Mouse (Mus musculus): ENCODE data around the gene Tle3.

Tle3 gene

DNA sequence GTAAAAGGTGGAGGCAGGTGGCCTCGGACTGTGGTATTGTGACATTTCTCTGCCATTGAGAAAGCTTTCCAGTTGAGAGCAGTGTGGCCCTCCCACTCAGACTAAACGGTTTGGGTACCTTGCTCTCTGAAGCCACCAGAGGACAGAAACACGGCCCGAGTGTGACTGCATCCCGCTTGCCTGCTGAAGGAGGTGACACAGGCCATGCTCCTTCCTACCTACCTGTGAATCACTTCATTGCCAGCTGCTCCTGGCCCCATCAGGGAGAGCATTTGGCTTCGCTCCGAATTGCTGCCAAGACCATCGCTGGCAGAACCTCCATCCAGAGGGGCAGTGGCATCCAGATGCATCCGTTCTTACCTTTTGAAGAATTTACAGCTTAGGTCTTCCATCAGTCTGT is 26.0 kb downstream of the Tle3 start:
- DNase-seq = no peak

DNA sequence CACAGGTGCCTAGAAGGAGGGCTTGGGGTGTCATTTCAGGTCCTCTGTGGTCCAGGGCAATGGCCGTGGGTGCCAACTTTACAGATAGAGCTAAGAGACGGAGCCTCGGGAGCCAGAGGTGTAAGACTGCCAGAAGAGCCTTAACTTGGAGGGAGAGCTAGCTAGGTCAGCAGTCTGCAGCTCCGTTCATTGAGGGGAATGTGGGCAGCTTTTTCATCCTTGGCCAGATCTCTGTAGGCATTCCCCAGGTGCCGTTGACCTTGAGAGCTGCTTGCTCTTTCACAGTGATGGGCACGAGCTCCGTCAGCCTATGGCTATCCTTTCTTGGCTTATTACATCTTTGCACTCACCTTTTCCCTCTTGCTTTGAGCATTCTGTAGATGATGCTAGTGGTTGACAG is 28.0 kb downstream of the Tle3 start:
- no peak for DNase-seq

DNA sequence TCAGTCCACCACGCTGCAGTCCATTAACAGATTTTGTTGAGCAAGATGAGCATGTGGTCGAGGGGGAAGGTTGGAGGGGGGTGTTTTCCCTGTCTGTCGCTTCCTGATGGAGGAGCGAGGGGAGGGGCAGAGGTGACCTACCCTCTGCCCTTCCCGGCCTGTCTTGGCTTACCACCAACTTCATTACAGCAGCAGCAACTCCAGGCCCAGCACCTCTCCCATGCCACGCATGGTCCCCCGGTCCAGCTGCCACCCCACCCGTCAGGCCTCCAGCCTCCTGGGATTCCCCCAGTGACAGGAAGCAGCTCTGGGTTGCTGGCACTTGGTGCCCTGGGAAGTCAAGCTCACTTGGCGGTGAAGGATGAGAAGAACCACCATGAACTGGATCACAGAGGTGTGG is 29.5 kb downstream of the Tle3 start:
- peak in 1 of 2 experiments; percentile 33 for DNase-seq

DNA sequence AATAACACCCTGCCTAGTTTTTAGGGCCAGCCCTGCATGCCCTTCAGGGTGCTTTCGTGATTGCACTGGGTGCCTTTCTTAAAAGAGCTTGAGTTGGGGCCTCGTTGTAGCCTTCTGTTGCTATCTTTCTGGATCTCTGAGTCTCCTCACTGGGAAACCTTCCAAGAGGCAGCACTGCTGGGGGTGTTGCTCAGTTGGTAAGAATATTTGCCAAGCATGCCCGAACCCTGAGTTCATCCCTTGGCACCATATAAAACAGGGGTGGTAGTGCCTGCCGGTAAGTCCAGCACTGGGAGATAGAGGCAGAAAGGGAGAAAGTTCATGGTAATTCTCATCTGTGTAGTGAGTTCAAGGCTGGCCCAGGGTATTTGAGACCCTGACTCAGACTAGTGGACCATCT is 30.1 kb downstream of the Tle3 start:
- peak in 1 of 2 experiments; percentile 41 for DNase-seq

DNA sequence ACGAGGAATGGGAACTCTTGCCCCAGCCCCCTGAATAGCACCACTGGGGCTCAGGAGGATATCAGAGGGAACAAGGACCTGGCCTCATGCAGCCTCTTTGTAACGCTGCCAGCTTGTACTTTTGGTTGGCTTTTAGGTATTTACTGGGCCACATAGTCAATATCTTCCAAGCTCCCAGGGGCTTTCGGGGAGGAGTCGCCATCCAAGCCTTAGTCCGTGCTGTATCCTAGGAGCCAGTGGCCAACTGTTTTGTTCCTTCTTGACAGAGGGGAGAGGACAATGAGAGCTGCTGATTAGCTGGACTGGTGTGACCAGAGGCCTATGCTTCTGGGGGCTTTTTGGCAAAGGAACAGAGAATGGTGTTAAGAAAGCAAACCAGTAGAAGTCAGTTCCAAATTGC is 30.6 kb downstream of the Tle3 start:
- DNase-seq = no peak

GRCm38 (mm10) chr9:61403866-61404614 is 31.9 kb downstream of the Tle3 start:
- DNase-seq = peak; percentile 45 to 49

DNA sequence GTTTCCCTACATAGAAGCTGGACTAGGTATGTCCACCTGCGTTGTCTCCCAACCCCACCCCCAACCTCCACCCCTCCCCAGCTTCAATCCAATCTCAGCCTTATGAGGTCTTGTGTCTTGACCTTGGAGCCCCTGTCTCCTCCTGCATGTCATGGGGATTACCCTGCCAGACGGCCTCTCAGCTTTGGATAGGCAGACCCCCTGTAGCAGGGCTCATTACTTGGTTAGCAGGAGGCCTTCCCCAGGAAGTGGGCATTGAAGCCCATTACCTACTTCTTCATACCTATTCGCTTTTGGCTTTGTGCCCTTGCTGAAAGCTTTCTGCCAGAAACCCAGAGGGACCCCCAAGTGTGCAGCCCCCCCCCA is 32.4 kb downstream of the Tle3 start:
- DNase-seq = no peak

DNA sequence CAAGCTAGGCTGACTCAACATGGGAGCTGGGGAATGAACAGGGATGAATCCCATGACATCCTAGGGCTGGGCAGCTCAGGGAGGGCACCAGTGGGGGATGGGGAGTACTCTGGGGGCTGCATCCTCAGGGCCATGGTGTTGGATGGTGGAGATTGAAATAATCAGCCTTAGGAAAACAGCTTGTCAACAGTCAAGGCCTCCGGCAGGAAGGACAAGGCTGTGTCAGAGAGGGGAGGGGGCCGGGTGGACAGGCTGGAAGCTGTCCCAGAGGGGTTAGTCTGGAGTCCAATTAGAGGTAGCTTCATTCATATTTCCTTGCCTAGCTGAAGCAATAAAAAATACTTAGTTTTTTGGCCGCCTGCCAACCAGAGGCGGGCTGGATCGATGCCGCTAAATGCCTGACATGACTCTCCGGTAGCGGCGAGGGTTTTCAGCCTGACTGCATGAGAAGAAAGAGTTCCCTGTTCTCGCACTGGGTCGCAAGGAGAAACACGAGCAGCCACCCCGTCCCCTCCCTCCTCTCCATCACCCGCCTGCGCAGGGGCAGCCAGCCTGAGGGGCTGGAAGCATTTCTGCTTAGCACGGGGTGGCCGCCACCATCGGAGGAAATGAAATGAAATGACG is 32.9 kb downstream of the Tle3 start:
- DNase-seq = peak; percentile 77 to 80

GRCm38 (mm10) chr9:61406343-61406742 is 34.2 kb downstream of the Tle3 start:
- DNase-seq = no peak

DNA sequence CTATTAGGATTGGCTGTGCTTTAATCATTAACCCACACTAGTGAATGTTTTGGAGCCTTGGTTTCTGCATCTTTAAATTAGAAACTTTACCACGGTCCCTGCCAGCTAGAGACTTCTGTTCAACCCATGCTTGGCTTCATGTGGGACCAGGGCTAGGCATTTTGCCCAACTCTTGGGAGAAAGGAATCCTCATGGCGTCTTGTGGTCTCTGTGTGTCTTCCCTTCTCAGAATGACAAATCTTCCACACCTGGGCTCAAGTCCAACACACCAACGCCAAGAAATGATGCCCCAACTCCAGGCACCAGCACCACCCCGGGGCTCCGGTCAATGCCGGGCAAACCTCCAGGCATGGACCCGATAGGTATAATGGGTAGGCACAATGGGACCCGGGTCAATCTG is 36.9 kb downstream of the Tle3 start:
- DNase-seq = peak; percentile 82 to 87

DNA sequence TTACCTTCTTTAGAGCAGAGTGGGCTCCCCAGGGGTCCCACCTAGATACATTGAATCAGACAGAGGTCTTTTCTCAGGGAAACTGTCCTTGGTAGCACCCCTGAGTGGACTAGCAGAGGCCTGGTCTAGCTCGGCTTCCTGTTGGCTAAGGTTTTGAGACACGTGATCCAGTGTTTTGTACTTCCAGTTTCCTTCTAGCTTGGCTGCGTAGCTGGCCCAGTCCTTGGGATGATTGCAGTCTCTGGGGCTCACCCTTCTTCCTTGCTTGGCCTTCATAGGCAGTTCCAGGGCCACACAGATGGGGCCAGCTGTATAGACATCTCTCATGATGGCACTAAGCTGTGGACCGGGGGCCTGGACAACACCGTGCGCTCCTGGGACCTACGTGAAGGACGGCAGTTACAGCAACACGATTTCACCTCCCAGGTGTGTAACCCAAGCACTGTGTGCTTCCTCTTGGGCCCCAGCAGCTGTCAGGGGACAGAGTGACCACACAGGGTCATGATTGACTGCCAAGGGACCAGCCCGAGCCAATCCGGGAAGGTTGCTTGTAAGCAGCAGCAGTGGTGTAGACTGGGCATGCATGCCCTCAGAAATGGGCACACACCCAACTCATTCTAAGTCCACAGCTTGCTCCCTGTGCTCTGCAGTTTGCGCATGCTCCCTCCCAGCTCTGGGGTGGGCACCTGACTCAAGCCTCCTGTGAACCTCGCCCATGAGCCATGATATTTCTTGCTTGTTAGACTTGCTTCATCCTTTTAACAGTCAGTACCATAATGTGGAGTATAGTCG is 41.7 kb downstream of the Tle3 start:
- peak; percentile 87 for DNase-seq

- DNase-seq = no peak
Observed at GRCm38 (mm10) chr9:61416571-61416970, 44.4 kb downstream of the Tle3 start.

DNA sequence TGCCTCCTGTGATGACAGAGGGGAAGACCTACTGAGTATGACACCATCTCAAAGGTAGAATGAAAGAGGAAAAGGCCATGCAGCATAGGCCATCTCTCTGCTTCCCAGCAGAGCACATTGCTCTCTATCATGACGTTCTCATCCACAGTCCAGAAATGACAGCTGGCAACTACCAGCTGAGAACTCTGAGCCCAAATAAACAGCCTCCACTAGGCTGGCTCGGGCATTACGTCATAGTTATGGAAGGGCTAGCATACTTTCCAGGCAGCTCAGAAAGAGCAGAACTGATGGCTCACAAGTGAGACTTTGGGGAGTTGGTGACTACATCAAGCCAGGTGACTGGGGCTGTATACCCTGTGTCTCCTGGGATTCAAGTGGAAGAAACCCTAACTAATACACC is 49.5 kb downstream of the Tle3 start:
- DNase-seq = no peak

DNA sequence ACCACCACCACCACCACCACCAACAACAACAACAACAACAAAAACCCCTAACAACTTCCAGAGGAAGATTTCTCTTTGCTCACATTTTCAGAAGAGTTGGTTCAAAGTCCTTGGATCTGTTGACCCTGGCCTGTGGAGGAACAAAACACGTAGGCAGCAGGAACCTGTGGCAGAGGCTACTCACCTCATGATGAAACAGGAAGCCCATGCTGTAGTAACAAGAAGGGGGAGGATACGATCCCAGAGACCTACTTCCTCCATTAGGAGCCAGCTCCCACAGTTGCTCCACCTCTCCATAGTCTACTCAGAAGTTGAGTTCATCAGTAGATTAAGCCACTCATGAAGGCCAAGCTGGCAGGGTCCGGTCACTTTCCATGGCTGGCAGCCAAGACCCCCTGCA is 52.1 kb downstream of the Tle3 start:
- DNase-seq = no peak

GRCm38 (mm10) chr9:61426493-61426892 is 54.3 kb downstream of the Tle3 start:
- DNase-seq = no peak

- DNase-seq = no peak
Observed at GRCm38 (mm10) chr9:61427051-61427450, 54.9 kb downstream of the Tle3 start.

DNA sequence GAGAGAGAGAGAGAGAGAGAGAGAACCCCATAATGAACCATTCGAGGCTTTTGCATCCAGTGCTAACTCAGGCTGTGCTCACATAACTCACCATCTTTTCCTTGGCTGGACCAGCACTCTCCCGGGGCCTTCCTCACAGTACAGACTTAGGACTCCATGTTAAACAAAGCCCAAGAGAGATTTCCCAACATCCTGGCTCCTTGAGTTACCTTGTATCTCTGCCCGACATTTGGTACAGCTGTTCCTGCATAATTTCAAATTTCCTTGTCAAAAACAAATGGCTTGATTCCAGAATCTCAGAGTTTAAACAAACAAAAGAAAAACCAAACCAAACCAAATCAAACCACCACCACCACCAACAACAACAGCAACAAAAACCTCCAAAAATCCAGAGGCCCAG is 55.7 kb downstream of the Tle3 start:
- DNase-seq = no peak

DNA sequence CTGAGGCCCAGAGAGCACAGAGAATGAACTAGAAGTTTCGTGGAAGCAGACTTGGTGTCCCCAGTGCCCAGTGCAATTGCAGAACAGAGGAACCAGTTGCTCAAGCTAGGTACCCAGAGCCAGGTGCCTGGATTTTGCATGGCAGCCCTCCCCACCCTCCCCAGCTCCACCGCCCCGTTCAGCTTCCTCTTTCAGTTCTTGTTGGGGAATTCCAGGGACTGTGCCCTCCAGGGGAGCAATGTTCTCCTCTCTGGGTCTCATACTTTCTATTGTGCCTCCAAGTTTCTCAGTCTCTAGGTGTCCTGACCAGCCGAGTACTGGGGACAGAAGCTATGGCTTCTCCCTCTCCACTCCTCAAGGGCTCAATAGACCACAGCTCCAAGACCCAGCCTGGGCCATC is 59.7 kb downstream of the Tle3 start:
- no peak for DNase-seq

DNA sequence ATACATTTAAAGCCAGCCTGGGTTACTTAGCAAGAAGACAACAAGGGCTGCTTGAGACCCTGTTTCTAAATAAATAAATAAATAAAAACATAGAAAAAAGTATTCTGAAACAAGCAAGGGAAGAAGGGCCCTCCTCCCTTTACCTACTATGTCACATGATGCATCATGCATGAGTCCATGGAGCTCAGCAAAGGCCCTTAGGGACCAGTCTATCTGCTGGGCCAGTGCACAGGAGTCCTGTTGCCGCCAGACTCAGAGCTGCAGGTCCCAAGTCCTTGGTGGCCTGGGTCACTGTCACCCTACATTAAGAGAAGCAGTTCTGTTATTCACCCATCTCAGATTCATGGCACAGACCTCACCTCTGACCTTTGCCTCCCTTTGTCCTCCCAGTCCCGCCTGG is 61.0 kb downstream of the Tle3 start:
- DNase-seq = no peak

DNA sequence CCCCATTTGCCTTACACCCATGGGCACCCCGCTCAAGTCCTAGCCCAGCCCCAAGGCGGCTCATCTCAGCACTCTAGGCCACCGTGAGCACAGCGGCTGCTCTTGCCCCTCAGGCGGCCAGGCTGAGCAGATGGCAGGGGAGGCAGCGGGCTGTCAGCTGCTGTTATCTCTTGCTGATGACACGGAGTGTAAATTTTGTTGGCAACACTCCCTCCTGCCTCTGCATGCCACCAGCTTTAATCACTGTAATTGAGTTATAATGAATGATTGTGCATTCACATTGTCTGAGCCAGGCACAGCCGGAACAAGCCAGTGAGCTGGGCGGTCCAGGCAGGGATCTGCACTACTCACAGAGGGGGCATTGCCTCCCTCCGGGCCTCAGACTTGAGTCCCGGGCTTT is 61.9 kb downstream of the Tle3 start:
- peak; percentile 88 to 90 for DNase-seq

- no peak for DNase-seq
Observed at GRCm38 (mm10) chr9:61435191-61435989, 63.2 kb downstream of the Tle3 start.

DNA sequence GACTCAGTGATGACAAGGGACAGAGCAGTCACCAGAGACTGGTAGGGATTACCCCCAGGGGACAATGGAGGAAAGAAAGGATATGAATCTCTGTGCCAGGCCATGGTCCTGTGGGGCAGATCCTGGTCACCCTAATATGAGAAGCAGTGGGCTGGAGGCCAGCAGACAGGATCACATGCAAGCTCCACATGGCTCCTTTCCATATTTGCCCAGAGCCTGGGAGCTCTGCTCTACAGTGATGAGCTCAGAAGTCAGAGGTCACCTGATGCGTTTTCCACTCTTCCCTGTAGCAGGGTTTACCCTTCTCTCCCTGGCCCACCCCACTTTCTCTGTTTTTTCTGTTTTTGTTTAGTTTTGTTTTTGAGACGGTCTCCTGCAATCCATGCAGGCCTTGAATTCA is 63.9 kb downstream of the Tle3 start:
- DNase-seq = peak; percentile 55 to 58

GRCm38 (mm10) chr9:61436761-61437160 is 64.6 kb downstream of the Tle3 start:
- DNase-seq = no peak

All from cerebellum, postnatal 10 days (tissue).